Mouse (Mus musculus) heart, postnatal 0 days (tissue): Measurements from ENCODE around the gene Eed. TPM values are rescaled to one million over a fixed set of nuclear protein-coding genes. Genes with fewer than 3 reads are reported as not detected.
A peak's percentile ranks its signal among the peaks of the same experiment; 100 is the strongest.

Experiments used
- ATAC-seq: fragments of 200-750 bp; cut with Nextera tagmentation; 2 replicates; pipeline ENCODE4 v1.8.0; 2017; ENCODE audit warnings: low read depth, moderate number of reproducible peaks, moderate library complexity; ENCODE audit not compliant: insufficient read depth
- DNase-seq: peaks from one replicate; pipeline ENCODE4 v3.0.0-alpha.2; 2016; ENCODE audit warnings: low spot score
- H3K27ac ChIP-seq: fragments of 300-500 bp; sonication (generic); 2 replicates; pipeline ENCODE4 v1.5.1; 2014; ENCODE audit warnings: low read depth, mild to moderate bottlenecking
- H3K27me3 ChIP-seq: fragments of 300-500 bp; sonication (generic); 2 replicates; pipeline ENCODE4 v1.6.1; 2014; ENCODE audit warnings: low read length, mixed read lengths; ENCODE audit not compliant: control insufficient read depth, insufficient read depth
- H3K36me3 ChIP-seq: fragments of 300-500 bp; sonication (generic); replicated peaks from 2 replicates; pipeline ENCODE4 v1.6.1; 2014; ENCODE audit warnings: low read length, mixed read lengths; ENCODE audit not compliant: control insufficient read depth, insufficient read depth
- H3K4me1 ChIP-seq: fragments of 300-500 bp; sonication (generic); 2 replicates; pipeline ENCODE4 v1.6.1; 2014; ENCODE audit warnings: antibody characterized with exemption; ENCODE audit not compliant: control insufficient read depth, insufficient read depth
- H3K4me2 ChIP-seq: fragments of 300-500 bp; sonication (generic); 2 replicates; pipeline ENCODE4 v1.6.1; 2014; ENCODE audit warnings: low read depth, mild to moderate bottlenecking, low read length, moderate library complexity
- H3K4me3 ChIP-seq: fragments of 300-500 bp; sonication (generic); 2 replicates; pipeline ENCODE4 v1.5.1; 2014; ENCODE audit warnings: low read depth, low read length
- H3K9ac ChIP-seq: fragments of 300-500 bp; sonication (generic); replicated peaks from 2 replicates; pipeline ENCODE4 v1.6.1; 2014; ENCODE audit warnings: low read depth, low read length, mixed read lengths
- H3K9me3 ChIP-seq: fragments of 300-500 bp; sonication (generic); replicated peaks from 2 replicates; pipeline ENCODE4 v1.6.1; 2016; ENCODE audit warnings: low read length; ENCODE audit not compliant: control insufficient read depth
- CTCF ChIP-seq: IDR thresholded peaks from 2 replicates; pipeline ENCODE4 v1.5.1; 2016; ENCODE audit warnings: antibody characterized with exemption, control low read depth, low read depth
- EP300 ChIP-seq: IDR thresholded peaks from 2 replicates; pipeline ENCODE4 v1.6.1; 2016; ENCODE audit warnings: antibody characterized with exemption, low read depth
- WGBS: fragments of 180-500 bp; shearing (Covaris S2); extraction: QIAGEN DNeasy Blood & Tissue Kit; methylation state at CpG from one replicate; pipeline ENCODE4 v1.1.7; 2014; 5-methylcytosine and 5-hydroxymethylcytosine counted together
- polyA plus RNA-seq: library from polyadenylated mRNA; unstranded; fragments of >200 nt; fragmentation: Nextera tagmentation; extraction: Ambion mirVana; gene quantifications from 2 replicates; pipeline ENCODE4 v1.2.1, GENCODE M21; 2015
- total RNA-seq: library from RNA; depleted of rRNA; stranded (reverse); fragments of >200 nt; gene quantifications from 2 replicates; pipeline ENCODE4 v1.2.3, GENCODE M21; 2014; ENCODE audit warnings: low replicate concordance; rRNA removed

Eed gene
- total and polyA plus RNA-seq, 2 experiments from 2014 or later, result 27.9 to 38.1 TPM

DNA sequence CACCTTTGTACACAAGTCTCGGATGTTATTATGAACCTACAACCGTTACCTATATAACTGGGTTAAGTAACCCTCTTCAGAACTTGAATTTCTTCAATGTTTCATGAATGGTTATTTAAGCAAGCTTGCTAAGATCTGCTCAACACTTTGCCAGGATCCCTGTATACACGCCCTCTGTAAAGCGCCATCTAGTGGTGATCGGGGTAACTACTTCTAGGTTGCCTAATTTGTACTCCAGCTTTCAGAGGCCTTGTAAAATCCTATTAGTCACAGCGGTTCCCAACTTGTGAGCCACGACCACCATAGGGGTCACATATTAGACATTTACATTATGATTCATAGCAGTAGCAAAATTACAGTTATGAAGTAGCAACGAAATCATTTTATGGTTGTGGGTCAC lies 72.8 kb downstream of the Eed start:
- DNase-seq (peak; percentile 78), ATAC-seq (peak; percentile 36; the same call in 1 of the 2 replicates)
- WGBS, result 21% methylated on average over 8 of the region's 8 CpGs
- no peak overlapping the region for H3K27ac ChIP-seq
- H3K4me3 ChIP-seq, result no peak overlapping the region
- no peaks in the 10 kb centered on the region for H3K27me3 ChIP-seq
- H3K9me3 ChIP-seq, result no peaks in the 10 kb centered on the region
- 0 out of 2 replicates have a peak, but pooled peaks cover 5% of the 10 kb centered on the region for H3K4me1 ChIP-seq
- peak; percentile 92 for TF ChIP-seq CTCF
- TF ChIP-seq EP300, result no peak
- H3K4me2 ChIP-seq, result no peak overlapping the region
- no peak overlapping the region for H3K9ac ChIP-seq
- no peaks in the 10 kb centered on the region for H3K36me3 ChIP-seq

Other genes with a start within 250 kb of the Eed start
- not detected in 2 replicates for gene Ccdc81, start 77.4 kb downstream of the Eed start, total RNA-seq
- gene Ccdc81, start 77.4 kb downstream of the Eed start, polyA plus RNA-seq, result 0.04 TPM in 1 of 2 replicates, not detected in the other
- gene Hikeshi, start 39.8 kb downstream of the Eed start, total RNA-seq, result 22.6 and 120 TPM in 2 replicates
- gene Hikeshi, start 39.8 kb downstream of the Eed start, polyA plus RNA-seq, result 90.9 and 103 TPM in 2 replicates
- gene Picalm, start 149.2 kb upstream of the Eed start, total RNA-seq, result 169 and 208 TPM in 2 replicates
- gene Picalm, start 149.2 kb upstream of the Eed start, polyA plus RNA-seq, result 25.2 and 29.2 TPM in 2 replicates